14 mouse cellular contexts compared by ENCODE assay signal in genomic region chr12:13177606-13178005, GRCm38 (mm10).
DNase-seq lines count a peak whose midpoint lies in the region; ATAC-seq lines count a peak whose summit lies in the region.
"Had no signal": no experiment of that assay in that cellular context is flagged by ENCODE, and none has a peak within 500 bp of the region (broad histone marks: within the 10 kb centered on the region; RNA-seq: fewer than 3 reads in every experiment).

No protein-coding gene starts in this region.

- H3K36me3 ChIP-seq in intestine, embryonic 14.5 days (ENCODE audit: control insufficient read depth, insufficient read depth, low read length): no peaks in the 10 kb centered on the region
- no peaks in the 10 kb centered on the region for H3K36me3 ChIP-seq in intestine, embryonic 15.5 days
- no peaks in the 10 kb centered on the region for H3K36me3 ChIP-seq in embryonic facial prominence, embryonic 12.5 days
- H3K36me3 ChIP-seq in heart, embryonic 16.5 days (ENCODE audit: control insufficient read depth, insufficient read depth): no peaks in the 10 kb centered on the region

- no peak overlapping the region for H3K27ac ChIP-seq in intestine, embryonic 14.5 days (ENCODE audit: low read depth)
- no peak overlapping the region for H3K27ac ChIP-seq in intestine, embryonic 15.5 days
- 0 out of 2 replicates have a peak overlapping the region, but pooled peaks have one; percentile 25 for H3K27ac ChIP-seq in embryonic facial prominence, embryonic 12.5 days
- H3K27ac ChIP-seq in heart, embryonic 16.5 days (ENCODE audit: low read length): no peak overlapping the region

- ATAC-seq in intestine, embryonic 14.5 days (replicated peaks; ENCODE audit: low FRiP score, low TSS enrichment, low read depth): no peak
- ATAC-seq in intestine, embryonic 15.5 days: no peak
- ATAC-seq in embryonic facial prominence, embryonic 12.5 days (ENCODE audit: insufficient number of reproducible peaks, insufficient read depth, low FRiP score, low TSS enrichment): no peak
- 0 out of 2 replicates have a peak, but pooled peaks have one; percentile 23 for ATAC-seq in heart, embryonic 16.5 days (replicated peaks; ENCODE audit: extremely low read depth, insufficient read depth, low FRiP score)
- ATAC-seq in megakaryocyte, adult 5-6 weeks (ENCODE audit: poor library complexity, severe bottlenecking): no peak
- ATAC-seq: CD4-positive, CD25-positive, alpha-beta regulatory T cell, adult 4 months; hindbrain, embryonic 16.5 days had no signal

- H3K9ac ChIP-seq in intestine, embryonic 14.5 days (ENCODE audit: low read length): no peak overlapping the region
- no peak overlapping the region for H3K9ac ChIP-seq in intestine, embryonic 15.5 days
- no peak overlapping the region for H3K9ac ChIP-seq in embryonic facial prominence, embryonic 12.5 days
- H3K9ac ChIP-seq in heart, embryonic 16.5 days (ENCODE audit: low read length): no peak overlapping the region

- WGBS in intestine, embryonic 14.5 days: 47% methylated on average over 6 of the region's 6 CpGs
- WGBS in intestine, embryonic 15.5 days: 41% methylated on average over 6 of the region's 6 CpGs
- 55% methylated on average over 6 of the region's 6 CpGs for WGBS in embryonic facial prominence, embryonic 12.5 days
- 44% methylated on average over 6 of the region's 6 CpGs for WGBS in heart, embryonic 16.5 days

- no peak overlapping the region for H3K4me3 ChIP-seq in intestine, embryonic 14.5 days (ENCODE audit: low read depth, low read length)
- no peak overlapping the region for H3K4me3 ChIP-seq in intestine, embryonic 15.5 days (replicated peaks)
- H3K4me3 ChIP-seq in embryonic facial prominence, embryonic 12.5 days: no peak overlapping the region
- no peak overlapping the region for H3K4me3 ChIP-seq in heart, embryonic 16.5 days (ENCODE audit: low read length)
- H3K4me3 ChIP-seq: megakaryocyte, embryonic 14.5 days; myocyte had no signal

- peak; percentile 41 for DNase-seq in intestine, embryonic 14.5 days (ENCODE audit: low spot score)
- DNase-seq in kidney, postnatal 36 days: peak; percentile 41 to 45
- DNase-seq in cerebellum, postnatal 10 days: no peak
- no peak for DNase-seq in urinary bladder, adult 2 months (ENCODE audit: low spot score)
- DNase-seq: cerebellum, adult 2 months; gastrocnemius, postnatal 25 days had no signal

- peaks cover 34% of the 10 kb centered on the region for H3K4me1 ChIP-seq in intestine, embryonic 14.5 days (replicated peaks; ENCODE audit: control insufficient read depth, insufficient read depth, low read length)
- peaks cover 12% of the 10 kb centered on the region for H3K4me1 ChIP-seq in intestine, embryonic 15.5 days (replicated peaks)
- peaks cover 42% of the 10 kb centered on the region for H3K4me1 ChIP-seq in embryonic facial prominence, embryonic 12.5 days
- peaks cover 15% of the 10 kb centered on the region for H3K4me1 ChIP-seq in heart, embryonic 16.5 days (ENCODE audit: control insufficient read depth, insufficient read depth, low read length)

- no peaks in the 10 kb centered on the region for H3K9me3 ChIP-seq in intestine, embryonic 14.5 days (ENCODE audit: control insufficient read depth, low read length)
- no peaks in the 10 kb centered on the region for H3K9me3 ChIP-seq in intestine, embryonic 15.5 days
- no peaks in the 10 kb centered on the region for H3K9me3 ChIP-seq in embryonic facial prominence, embryonic 12.5 days
- no peaks in the 10 kb centered on the region for H3K9me3 ChIP-seq in heart, embryonic 16.5 days (replicated peaks; ENCODE audit: control insufficient read depth, low read length)
- H3K9me3 ChIP-seq: megakaryocyte, embryonic 14.5 days had no signal

- H3K27me3 ChIP-seq in intestine, embryonic 14.5 days (replicated peaks; ENCODE audit: control insufficient read depth, insufficient read depth, low read length): no peaks in the 10 kb centered on the region
- H3K27me3 ChIP-seq in intestine, embryonic 15.5 days (replicated peaks): no peaks in the 10 kb centered on the region
- H3K27me3 ChIP-seq in embryonic facial prominence, embryonic 12.5 days: no peaks in the 10 kb centered on the region
- H3K27me3 ChIP-seq in heart, embryonic 16.5 days (ENCODE audit: control insufficient read depth, insufficient read depth, low read length): no peaks in the 10 kb centered on the region

- H3K4me2 ChIP-seq in intestine, embryonic 14.5 days (ENCODE audit: low read length): no peak overlapping the region
- H3K4me2 ChIP-seq in intestine, embryonic 15.5 days (replicated peaks): no peak overlapping the region
- H3K4me2 ChIP-seq in embryonic facial prominence, embryonic 12.5 days (replicated peaks): no peak overlapping the region
- no peak overlapping the region for H3K4me2 ChIP-seq in heart, embryonic 16.5 days (ENCODE audit: low read depth, low read length)

Comparison
In these comparisons a context has a peak if more than half of its experiments do, and no peak if none do; other contexts are left out.
1. DNase-seq: peak in intestine, embryonic 14.5 days (single experiment) and kidney, postnatal 36 days (2 of 2); none in cerebellum, postnatal 10 days (0 of 2) and urinary bladder, adult 2 months (single experiment).